Comparison of ENCODE assay signal across 19 mouse cellular contexts in genomic region chr9:86782836-86783235, GRCm38 (mm10). TPM values are rescaled to one million over a fixed set of nuclear protein-coding genes. Genes with fewer than 3 reads are reported as not detected.
"Had no signal": no experiment of that assay in that cellular context is flagged by ENCODE, and none has a peak within 500 bp of the region (broad histone marks: within the 10 kb centered on the region; RNA-seq: fewer than 3 reads in every experiment).

No protein-coding gene starts in this region.

- H3K4me2 ChIP-seq: lung, embryonic 14.5 days; midbrain, embryonic 12.5 days; neural tube, embryonic 13.5 days; neural tube, embryonic 15.5 days had no signal

- DNase-seq: lung, embryonic 14.5 days; lung, postnatal 10 days; lung, postnatal 4 days; midbrain, embryonic 14.5 days; retina, postnatal 1 day; right cerebral cortex, adult 18-20 months; right cerebral cortex, postnatal 25 days; right cerebral cortex, postnatal 4 days; spleen, adult 18-20 months; thymus, adult 18-20 months; thymus, postnatal 14 days; thymus, postnatal 36 days had no signal

- H3K4me1 ChIP-seq: midbrain, embryonic 10.5 days; midbrain, embryonic 12.5 days; neural tube, embryonic 13.5 days; neural tube, embryonic 15.5 days had no signal

- H3K9me3 ChIP-seq: midbrain, embryonic 10.5 days; midbrain, embryonic 12.5 days; neural tube, embryonic 13.5 days; neural tube, embryonic 15.5 days had no signal

- H3K9ac ChIP-seq: lung, embryonic 14.5 days; midbrain, embryonic 12.5 days; neural tube, embryonic 13.5 days; neural tube, embryonic 15.5 days had no signal

- H3K27me3 ChIP-seq: midbrain, embryonic 12.5 days; neural tube, embryonic 13.5 days; neural tube, embryonic 15.5 days had no signal

- H3K36me3 ChIP-seq: midbrain, embryonic 10.5 days had no signal

- ATAC-seq: midbrain, embryonic 16.5 days had no signal

- H3K27ac ChIP-seq: midbrain, embryonic 10.5 days; midbrain, embryonic 12.5 days; neural tube, embryonic 13.5 days; neural tube, embryonic 15.5 days had no signal

- H3K4me3 ChIP-seq: midbrain, embryonic 10.5 days; midbrain, embryonic 12.5 days; myocyte; neural tube, embryonic 13.5 days; neural tube, embryonic 15.5 days had no signal

RNA-seq across cellular contexts. Expression of gene Prss35, which starts 39.4 kb away (rescaled TPM):
- polyA plus RNA-seq: small intestine, adult 2 months had no signal
